ENCODE assay signal across 15 mouse cellular contexts in genomic region chr7:76788561-76789306, GRCm38 (mm10).
DNase-seq lines count a peak whose midpoint lies in the region; ATAC-seq and TF ChIP-seq lines count a peak whose summit lies in the region.
"Had no signal": no experiment of that assay in that cellular context is flagged by ENCODE, and none has a peak within 500 bp of the region (broad histone marks: within the 10 kb centered on the region; RNA-seq: fewer than 3 reads in every experiment).

No protein-coding gene starts in this region.

- no peaks in the 10 kb centered on the region for H3K27me3 ChIP-seq in forebrain, embryonic 12.5 days
- H3K27me3 ChIP-seq in forebrain, embryonic 11.5 days (ENCODE audit: control insufficient read depth, insufficient read depth, low read length) = no peaks in the 10 kb centered on the region
- no peaks in the 10 kb centered on the region for H3K27me3 ChIP-seq in midbrain, embryonic 16.5 days (ENCODE audit: control insufficient read depth, insufficient read depth, low read depth, low read length)
- H3K27me3 ChIP-seq: liver, embryonic 15.5 days had no signal

- no peaks in the 10 kb centered on the region for H3K36me3 ChIP-seq in forebrain, embryonic 12.5 days (replicated peaks)
- H3K36me3 ChIP-seq in forebrain, embryonic 11.5 days (ENCODE audit: control insufficient read depth, insufficient read depth, low read length) = no peaks in the 10 kb centered on the region
- H3K36me3 ChIP-seq in midbrain, embryonic 16.5 days (ENCODE audit: control insufficient read depth, insufficient read depth, low read length) = no peaks in the 10 kb centered on the region
- H3K36me3 ChIP-seq: liver, embryonic 15.5 days had no signal

- H3K4me3 ChIP-seq in forebrain, embryonic 12.5 days (replicated peaks) = no peak overlapping the region
- H3K4me3 ChIP-seq in forebrain, embryonic 11.5 days (ENCODE audit: low read depth, low read length) = no peak overlapping the region
- H3K4me3 ChIP-seq in layer of hippocampus, adult 2 months = no peak overlapping the region
- no peak overlapping the region for H3K4me3 ChIP-seq in midbrain, embryonic 16.5 days (ENCODE audit: low read depth, low read length)
- H3K4me3 ChIP-seq: liver, embryonic 15.5 days had no signal

- peak; percentile 61; the same call in 1 of the 2 replicates for ATAC-seq in forebrain, embryonic 12.5 days (ENCODE audit: low FRiP score)
- ATAC-seq in forebrain, embryonic 11.5 days (replicated peaks; ENCODE audit: low FRiP score) = no peak
- no peak for ATAC-seq in midbrain, embryonic 16.5 days
- ATAC-seq in frontal cortex, adult (ENCODE audit: low TSS enrichment) = no peak
- ATAC-seq: activated CD4-positive, CD25-positive, alpha-beta regulatory T cell, adult 4 months had no signal

- DNase-seq in forebrain, embryonic 11.5 days (ENCODE audit: low spot score) = no peak
- peak in 1 of 2 experiments; percentile 16 for DNase-seq in layer of hippocampus, adult 2 months (ENCODE audit: low spot score in 2 of 2)
- DNase-seq in layer of hippocampus, adult 9-10 months (ENCODE audit: low spot score) = no peak
- DNase-seq in embryo, embryonic 11 days = peak; percentile 13
- DNase-seq in spleen, postnatal 14 days (ENCODE audit: low spot score in 2 of 2) = no peak
- DNase-seq: cerebellum, postnatal 36 days; kidney, postnatal 10 days; lung, postnatal 4 days; thymus, adult 18-20 months had no signal

- H3K27ac ChIP-seq in forebrain, embryonic 12.5 days = no peak overlapping the region
- no peak overlapping the region for H3K27ac ChIP-seq in forebrain, embryonic 11.5 days (ENCODE audit: low read depth, low read length)
- peak overlapping the region; percentile 15; the same call in 1 of the 2 replicates for H3K27ac ChIP-seq in layer of hippocampus, adult 2 months
- peak overlapping the region; percentile 41; the same call in 1 of the 2 replicates for H3K27ac ChIP-seq in midbrain, embryonic 16.5 days (ENCODE audit: low read length)
- H3K27ac ChIP-seq: liver, embryonic 15.5 days had no signal

- TF ChIP-seq CTCF in layer of hippocampus, adult 2 months (conservative IDR thresholded peaks at IDR 0.05) = no peak

- H3K4me1 ChIP-seq in forebrain, embryonic 12.5 days = 0 out of 2 replicates have a peak, but pooled peaks cover 2% of the 10 kb centered on the region
- H3K4me1 ChIP-seq in forebrain, embryonic 11.5 days (replicated peaks; ENCODE audit: control insufficient read depth, insufficient read depth, low read length) = no peaks in the 10 kb centered on the region
- H3K4me1 ChIP-seq in midbrain, embryonic 16.5 days (ENCODE audit: control insufficient read depth, insufficient read depth, low read length) = no peaks in the 10 kb centered on the region
- H3K4me1 ChIP-seq: liver, embryonic 15.5 days had no signal

- 10% methylated on average over 1 of the region's 1 CpGs for WGBS in forebrain, embryonic 12.5 days
- 0% methylated on average over 1 of the region's 1 CpGs for WGBS in forebrain, embryonic 11.5 days
- whole genome bisulfite sequencing in midbrain, embryonic 16.5 days = 4% methylated on average over 1 of the region's 1 CpGs

- no peak overlapping the region for H3K4me2 ChIP-seq in forebrain, embryonic 12.5 days
- H3K4me2 ChIP-seq in forebrain, embryonic 11.5 days (ENCODE audit: low read depth, low read length, severe bottlenecking) = no peak overlapping the region
- H3K4me2 ChIP-seq in midbrain, embryonic 16.5 days (ENCODE audit: low read length) = no peak overlapping the region
- H3K4me2 ChIP-seq: heart, embryonic 11.5 days; liver, embryonic 15.5 days had no signal

- no peak overlapping the region for H3K9ac ChIP-seq in forebrain, embryonic 12.5 days
- no peak overlapping the region for H3K9ac ChIP-seq in forebrain, embryonic 11.5 days (ENCODE audit: low read length)
- no peak overlapping the region for H3K9ac ChIP-seq in midbrain, embryonic 16.5 days (ENCODE audit: low read depth, low read length)
- H3K9ac ChIP-seq: liver, embryonic 15.5 days had no signal

- no peaks in the 10 kb centered on the region for H3K9me3 ChIP-seq in forebrain, embryonic 12.5 days
- no peaks in the 10 kb centered on the region for H3K9me3 ChIP-seq in forebrain, embryonic 11.5 days (ENCODE audit: control insufficient read depth, low read length)
- no peaks in the 10 kb centered on the region for H3K9me3 ChIP-seq in midbrain, embryonic 16.5 days (replicated peaks; ENCODE audit: control insufficient read depth, low read length, poor library complexity, severe bottlenecking)
- H3K9me3 ChIP-seq: liver, embryonic 15.5 days had no signal

Comparison
In these comparisons a context has a peak if more than half of its experiments do, and no peak if none do; other contexts are left out.
1. H3K27ac ChIP-seq: peak in layer of hippocampus, adult 2 months (single experiment) and midbrain, embryonic 16.5 days (single experiment); none in forebrain, embryonic 12.5 days (single experiment) and forebrain, embryonic 11.5 days (single experiment).